Mouse (Mus musculus) MEL-GATA-1-ER (cell line): ENCODE data around the gene Arhgef2.
A peak's percentile ranks its signal among the peaks of the same experiment; 100 is the strongest.

Source experiments
- DNase-seq: peaks from one replicate; pipeline ENCODE4 v3.0.0-alpha.2; 2012; ENCODE audit warnings: low read depth; ENCODE audit errors: extremely low read depth

The Arhgef2 gene

DNA sequence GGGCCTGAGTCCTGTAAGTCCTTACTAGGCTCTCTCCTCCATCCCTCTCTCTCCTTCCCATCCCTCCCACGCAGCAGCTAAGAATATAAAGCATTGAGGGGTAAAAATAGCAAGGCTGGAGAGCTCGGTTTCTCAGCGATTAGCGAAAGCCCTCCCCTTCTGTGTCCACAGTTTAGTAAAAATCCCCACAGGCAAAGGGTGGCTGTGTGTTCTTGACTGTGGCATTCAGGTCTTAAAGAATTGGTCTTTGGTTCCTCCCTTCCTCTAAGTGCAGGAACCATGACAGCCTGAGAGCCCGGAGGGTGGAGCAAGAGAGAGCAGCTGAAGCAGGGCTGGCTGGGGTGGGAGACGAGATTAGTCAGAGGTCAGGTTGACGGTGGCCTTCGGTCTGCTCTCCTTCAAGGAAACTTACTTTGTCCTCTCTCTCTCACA lies 30.8 kb downstream of the Arhgef2 start:
- no peak for DNase-seq

DNA sequence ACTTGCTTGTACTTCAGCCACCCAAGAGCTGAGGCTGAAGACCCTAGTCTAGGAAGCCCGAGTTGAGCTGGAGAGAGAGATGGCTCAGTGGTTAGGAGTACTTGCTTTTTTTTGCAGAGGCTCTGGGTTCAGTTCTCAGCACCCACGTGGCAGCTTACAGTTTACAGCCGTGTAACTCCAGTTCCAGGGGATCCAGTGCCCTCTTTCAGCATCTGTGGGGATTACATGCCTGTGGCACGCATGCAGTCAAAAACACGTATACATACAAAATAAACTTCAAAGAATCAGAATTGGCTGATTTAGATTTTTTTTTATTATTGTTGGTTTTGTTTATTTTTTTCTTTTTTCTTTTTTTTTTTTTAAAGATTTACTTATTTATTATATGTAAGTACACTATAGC lies 31.4 kb downstream of the Arhgef2 start:
- DNase-seq, result no peak

DNA sequence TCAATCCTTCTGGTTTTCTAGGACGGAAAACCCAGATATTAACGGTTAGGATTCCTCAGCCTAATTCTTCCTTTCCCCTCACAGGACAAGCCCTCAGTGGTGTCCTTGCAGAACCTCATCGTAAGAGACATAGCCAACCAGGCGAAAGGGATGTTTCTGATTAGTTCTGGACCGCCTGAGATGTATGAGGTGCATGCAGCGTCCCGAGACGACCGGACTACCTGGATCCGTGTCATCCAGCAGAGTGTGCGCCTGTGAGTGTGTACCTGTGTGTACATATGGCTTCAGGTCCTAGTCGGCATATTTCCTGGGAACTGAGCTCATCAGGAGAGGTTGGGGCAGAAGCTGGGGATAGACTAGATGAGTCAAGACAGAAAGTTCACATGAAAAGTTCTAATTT lies 33.5 kb downstream of the Arhgef2 start:
- DNase-seq, result no peak

GRCm38 (mm10) chr3:88640676-88641075 lies 34.9 kb downstream of the Arhgef2 start:
- peak; percentile 62 for DNase-seq

DNA sequence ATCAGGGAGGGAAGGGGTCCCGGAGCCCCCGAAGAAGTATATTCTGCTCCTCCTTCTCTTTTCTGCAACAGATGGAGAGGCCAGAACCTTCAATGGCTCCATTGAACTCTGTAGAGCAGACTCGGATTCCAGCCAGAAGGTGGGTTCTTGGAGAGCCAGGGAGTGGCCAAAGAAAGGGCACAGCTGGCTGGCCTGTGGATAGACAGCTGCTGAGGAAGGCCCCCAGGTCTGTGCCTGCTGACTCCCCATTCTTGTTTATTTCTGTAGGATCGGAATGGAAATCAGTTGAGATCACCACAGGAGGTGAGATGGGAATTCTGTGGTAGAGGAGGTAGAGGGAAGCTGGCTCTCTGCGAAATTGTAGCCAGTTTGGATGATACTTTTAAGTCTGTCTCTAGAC lies 37.3 kb downstream of the Arhgef2 start:
- DNase-seq, result no peak

DNA sequence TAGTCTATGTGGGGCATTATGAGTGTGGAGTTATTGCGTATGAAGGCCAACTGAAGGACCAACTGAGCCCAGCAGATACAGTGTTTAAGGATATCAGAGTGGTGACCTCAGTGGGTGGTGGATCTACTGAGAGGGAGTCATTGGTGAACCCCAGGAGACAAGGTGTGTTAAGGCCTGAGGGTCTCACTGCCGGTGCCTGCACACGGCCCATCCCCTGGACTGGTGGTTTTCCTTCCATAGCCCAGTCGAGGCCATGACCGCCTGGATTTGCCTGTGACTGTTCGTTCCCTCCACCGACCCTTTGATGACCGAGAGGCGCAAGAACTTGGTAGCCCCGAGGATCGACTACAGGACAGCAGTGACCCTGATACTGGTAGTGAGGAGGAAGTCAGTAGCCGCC lies 40.2 kb downstream of the Arhgef2 start:
- no peak for DNase-seq

DNA sequence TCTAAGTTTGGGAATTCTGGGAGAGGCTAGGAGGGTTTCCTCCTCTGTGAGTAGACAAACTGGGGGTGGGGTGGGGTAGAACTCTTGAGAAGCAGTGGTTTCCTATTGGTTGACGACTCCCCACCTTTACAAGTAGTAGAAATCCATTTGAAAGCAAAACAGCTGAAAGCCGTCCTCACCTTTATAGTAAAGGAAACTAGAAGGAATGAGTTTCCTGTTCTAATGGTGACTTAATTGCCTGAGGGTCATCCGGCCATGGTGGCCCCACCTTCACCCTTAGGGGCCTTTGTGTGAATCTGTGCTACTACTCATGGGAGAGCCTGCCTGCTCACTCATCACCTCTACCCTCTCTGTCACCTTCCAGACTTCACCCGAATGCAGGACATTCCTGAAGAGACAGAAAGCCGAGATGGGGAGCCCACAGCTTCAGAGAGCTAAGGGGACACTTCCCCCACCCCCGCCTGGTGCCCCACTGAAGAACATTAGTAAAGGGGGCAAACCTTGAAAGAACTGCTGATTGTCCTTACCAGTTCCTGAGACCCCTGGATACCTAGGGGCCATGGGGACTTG lies 40.7 kb downstream of the Arhgef2 start:
- DNase-seq, result no peak

GRCm38 (mm10) chr3:88647076-88647475 lies 41.3 kb downstream of the Arhgef2 start:
- no peak for DNase-seq

GRCm38 (mm10) chr3:88647779-88648413 lies 42.1 kb downstream of the Arhgef2 start:
- DNase-seq, result no peak

GRCm38 (mm10) chr3:88648452-88649168 lies 42.8 kb downstream of the Arhgef2 start:
- DNase-seq, result no peak

DNA sequence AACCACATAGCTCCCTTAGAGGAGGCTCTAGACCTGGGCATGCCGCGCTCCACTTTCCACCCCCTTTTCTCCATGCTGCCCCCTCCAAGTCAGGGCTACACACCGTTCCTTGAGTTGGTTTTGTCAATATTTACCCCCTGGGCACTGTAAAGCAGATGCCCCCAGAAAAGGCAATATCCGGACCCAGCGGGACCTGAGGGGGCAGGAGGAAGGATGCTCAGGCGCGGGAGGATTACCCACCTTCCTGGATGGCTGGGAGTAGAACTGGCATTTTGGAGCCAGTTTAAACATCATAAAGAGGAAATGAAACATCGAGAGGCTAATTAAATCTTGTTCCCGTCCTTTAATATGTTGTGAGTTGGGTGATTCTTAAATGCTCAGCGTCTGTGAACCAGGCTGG lies 43.4 kb downstream of the Arhgef2 start:
- DNase-seq, result no peak

- no peak for DNase-seq
These were observed 44.2 kb downstream of the Arhgef2 start for GRCm38 (mm10) chr3:88649967-88650366.

DNA sequence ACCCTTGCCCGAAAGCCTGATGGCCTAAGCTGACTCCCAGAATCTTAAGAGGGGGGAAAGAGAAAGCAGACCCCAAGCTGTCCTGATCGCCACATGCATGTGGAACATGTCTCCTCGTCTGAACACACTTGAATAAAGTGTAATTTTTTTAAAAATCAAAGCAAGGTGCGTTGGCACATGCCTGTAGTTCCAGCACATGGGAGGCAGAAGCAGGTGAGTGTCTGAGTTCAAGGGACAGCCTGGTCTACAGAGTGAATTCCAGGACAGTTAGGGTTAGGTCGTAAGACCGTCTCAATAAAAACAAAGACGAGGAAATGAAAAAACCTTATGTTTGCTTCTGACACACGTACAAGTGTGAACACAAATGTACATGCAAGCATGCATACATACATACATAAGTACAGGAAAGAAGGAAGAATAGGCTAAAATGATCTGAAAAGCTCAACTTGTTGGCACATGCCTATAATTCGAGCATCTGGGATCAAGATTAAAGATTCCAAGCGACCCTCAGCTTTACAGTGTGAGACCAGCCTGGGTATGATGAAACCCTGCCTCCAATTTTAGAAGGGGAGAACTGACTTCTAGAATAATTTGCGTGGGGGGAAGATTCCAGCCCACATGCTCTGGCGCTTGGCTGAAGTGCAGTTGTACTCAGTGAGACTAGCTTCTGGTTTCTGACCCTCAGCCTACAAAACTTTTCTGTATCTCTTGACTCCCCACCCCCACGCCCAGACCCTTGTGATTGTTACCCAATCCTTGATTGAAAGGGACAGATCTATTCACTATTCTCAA lies 45.1 kb downstream of the Arhgef2 start:
- DNase-seq, result no peak

GRCm38 (mm10) chr3:88651669-88652618 lies 46.2 kb downstream of the Arhgef2 start:
- DNase-seq, result peak; percentile 41

DNA sequence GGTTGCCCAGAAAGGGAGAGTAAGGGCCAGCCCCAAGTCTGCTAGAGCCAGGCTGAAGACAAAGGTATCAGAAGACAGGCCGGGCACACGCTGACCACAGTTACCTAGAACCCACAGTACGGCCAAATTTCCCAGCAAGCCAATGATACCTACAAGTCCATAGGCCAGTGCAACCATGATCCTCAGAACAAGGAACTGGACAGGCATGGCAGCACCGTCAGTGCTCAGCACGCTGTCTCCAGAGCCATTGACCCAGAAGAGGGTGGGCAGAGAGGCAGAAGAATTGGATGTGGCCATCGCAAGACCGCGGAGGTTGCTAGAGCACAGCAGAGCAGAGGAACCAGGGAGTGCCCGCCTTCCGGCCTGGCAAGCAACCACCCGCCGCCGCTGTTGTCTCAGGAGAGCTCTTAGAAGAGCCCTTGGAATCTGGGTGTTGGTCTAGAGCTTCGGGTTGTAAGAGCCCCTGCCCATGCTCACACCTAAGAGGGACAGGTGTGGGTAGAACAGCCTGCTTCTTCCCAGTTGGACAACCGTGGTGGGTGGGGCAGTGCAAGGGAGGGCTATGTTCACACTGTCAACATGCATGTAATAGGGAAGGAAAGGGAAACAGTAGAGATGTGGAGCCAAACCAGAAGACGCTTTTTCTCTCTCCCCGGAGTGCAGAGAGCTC lies 47.2 kb downstream of the Arhgef2 start, which contains the start of gene Rxfp4:
Gene Rxfp4, minus strand, starts transcription at position 297 of the 670 bp plus-strand sequence.
- DNase-seq, result no peak

DNA sequence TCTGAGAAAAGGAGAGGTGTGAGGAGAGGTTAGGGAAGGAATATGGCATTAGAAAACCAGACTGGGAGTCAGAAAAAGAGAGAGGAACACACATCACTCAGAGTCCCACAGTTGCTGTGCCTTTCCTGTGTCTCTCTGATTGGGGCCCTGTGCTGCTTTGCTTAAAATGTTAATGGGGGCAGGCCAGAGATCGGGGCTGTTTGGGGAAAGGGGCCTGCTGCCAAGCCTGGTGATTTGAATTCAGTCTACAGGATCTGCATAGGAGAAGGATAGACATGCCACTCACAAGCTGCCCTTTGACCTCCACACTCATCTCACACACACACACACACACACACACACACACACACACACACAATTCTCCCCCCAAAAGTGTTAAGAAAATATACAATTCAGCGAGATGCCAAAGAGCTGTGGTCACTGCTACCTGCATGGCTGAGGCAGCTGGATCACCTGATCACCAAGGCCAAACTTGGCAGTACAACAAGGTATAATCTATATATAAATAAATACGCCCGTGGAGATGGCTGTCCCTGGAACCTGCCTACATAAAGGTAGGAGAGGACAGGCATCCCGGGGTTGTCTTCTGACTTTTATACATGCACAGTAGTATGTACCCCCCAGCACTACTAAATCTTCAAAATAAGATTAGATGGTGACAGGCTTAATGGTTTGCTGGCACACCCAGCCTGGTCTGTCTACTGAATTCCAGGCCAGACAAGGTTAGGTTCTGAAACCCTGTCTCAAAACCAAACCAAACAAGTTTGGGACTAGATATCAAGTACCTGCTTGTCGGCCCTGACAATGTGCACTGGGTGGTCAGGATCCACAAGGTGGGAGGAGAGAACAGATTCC lies 48.0 kb downstream of the Arhgef2 start:
- DNase-seq, result no peak

DNA sequence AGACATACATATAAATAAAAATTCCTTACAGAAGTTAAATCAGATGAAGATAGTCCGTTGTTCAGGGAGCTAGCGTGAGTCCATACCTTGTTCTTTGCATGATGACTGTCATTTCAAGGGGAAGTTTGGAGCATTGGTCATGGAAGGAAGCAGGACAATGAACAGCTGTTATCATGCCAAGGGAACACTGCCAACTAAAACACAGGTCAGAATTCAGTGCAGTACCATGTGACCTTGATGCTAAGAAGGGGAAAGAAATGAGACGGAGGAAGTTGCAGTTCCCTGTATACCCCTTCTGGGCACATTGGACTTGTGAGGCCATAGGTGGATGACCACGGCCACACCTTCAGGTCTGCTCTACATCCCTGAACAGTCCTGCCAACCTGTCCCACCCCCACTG lies 48.9 kb downstream of the Arhgef2 start:
- DNase-seq, result no peak

- DNase-seq, result no peak
These were observed 49.9 kb downstream of the Arhgef2 start for GRCm38 (mm10) chr3:88655619-88656018.

GRCm38 (mm10) chr3:88658441-88659127 lies 52.8 kb downstream of the Arhgef2 start:
- DNase-seq, result no peak
